Mouse (Mus musculus) ES-Bruce4 (cell line): ENCODE measurements around the gene Frmpd4.

Experiments
- CTCF ChIP-seq: IDR thresholded peaks from one replicate; pipeline ENCODE4 v1.8.1; 2011; ENCODE audit warnings: low read depth, low read length
- EP300 ChIP-seq: IDR thresholded peaks from 2 replicates; pipeline ENCODE4 v1.6.1; 2011; ENCODE audit warnings: low read depth, low read length; ENCODE audit not compliant: insufficient read depth

GRCm38 (mm10) chrX:168569231-168569630, 7.8 kb downstream of the Frmpd4 start:
- TF ChIP-seq CTCF (no peak), EP300 (no peak)
